Mouse (Mus musculus): Measurements from ENCODE around the gene Tstd2. TPM values are rescaled to one million over a fixed set of nuclear protein-coding genes. Genes with fewer than 3 reads are reported as not detected.

Tstd2 gene
- polyA plus RNA-seq, 1 experiment from 2014 or later: 39.3 TPM

GRCm38 (mm10) chr4:46065695-46066340 lies 72.7 kb downstream of the Tstd2 start:
- Histone ChIP-seq H3K4me3 (ENCODE audit: low read depth, low read length) (no peak overlapping the region), H3K4me1 (replicated peaks; ENCODE audit: control insufficient read depth, insufficient read depth, low read length) (0 out of 2 replicates have a peak, but pooled peaks cover 2% of the 10 kb centered on the region), H3K9me3 (ENCODE audit: control insufficient read depth, low read length) (no peaks in the 10 kb centered on the region), H3K27ac (ENCODE audit: low read depth, low read length) (no peak overlapping the region), H3K27me3 (ENCODE audit: control insufficient read depth, insufficient read depth, low read length) (no peaks in the 10 kb centered on the region), H3K36me3 (ENCODE audit: control insufficient read depth, insufficient read depth, low read length) (no peaks in the 10 kb centered on the region), H3K4me2 (replicated peaks; ENCODE audit: low read depth, low read length) (no peak overlapping the region), H3K9ac (ENCODE audit: low read depth, low read length) (no peak overlapping the region)
- DNase-seq (ENCODE audit: low spot score) (no peak), ATAC-seq (ENCODE audit: low FRiP score) (no peak)
- 80% methylated on average over 8 of the region's 8 CpGs for WGBS

GRCm38 (mm10) chr4:46064961-46065360 lies 73.5 kb downstream of the Tstd2 start:
- DNase-seq (ENCODE audit: low spot score) (no peak), ATAC-seq (ENCODE audit: low FRiP score) (no peak)
- no peak overlapping the region for H3K4me2 ChIP-seq (replicated peaks; ENCODE audit: low read depth, low read length)
- no peaks in the 10 kb centered on the region for H3K27me3 ChIP-seq (ENCODE audit: control insufficient read depth, insufficient read depth, low read length)
- no peak overlapping the region for H3K27ac ChIP-seq (ENCODE audit: low read depth, low read length)
- 0 out of 2 replicates have a peak, but pooled peaks cover 2% of the 10 kb centered on the region for H3K4me1 ChIP-seq (replicated peaks; ENCODE audit: control insufficient read depth, insufficient read depth, low read length)
- H3K9me3 ChIP-seq (ENCODE audit: control insufficient read depth, low read length): no peaks in the 10 kb centered on the region
- H3K4me3 ChIP-seq (ENCODE audit: low read depth, low read length): no peak overlapping the region
- no peak overlapping the region for H3K9ac ChIP-seq (ENCODE audit: low read depth, low read length)
- WGBS: 71% methylated on average over 3 of the region's 3 CpGs
- no peaks in the 10 kb centered on the region for H3K36me3 ChIP-seq (ENCODE audit: control insufficient read depth, insufficient read depth, low read length)

Other genes with a start within 250 kb of the Tstd2 start
- gene Ccdc180, start 248.4 kb downstream of the Tstd2 start, polyA plus RNA-seq (2014; fragmentation: Nextera tagmentation; extraction: Ambion mirVana): 0.38 and 0.71 TPM in 2 replicates
- gene Tdrd7, start 173.4 kb downstream of the Tstd2 start, polyA plus RNA-seq (2014; fragmentation: Nextera tagmentation; extraction: Ambion mirVana): 11.7 and 12.1 TPM in 2 replicates
- gene Tmod1, start 99.8 kb downstream of the Tstd2 start, polyA plus RNA-seq (2014; fragmentation: Nextera tagmentation; extraction: Ambion mirVana): 3.6 and 4.9 TPM in 2 replicates
- 124 and 139 TPM in 2 replicates for gene Ncbp1, start 81 bp downstream of the Tstd2 start, polyA plus RNA-seq (2014; fragmentation: Nextera tagmentation; extraction: Ambion mirVana)
- 27.7 and 29.7 TPM in 2 replicates for gene Xpa, start 57.6 kb upstream of the Tstd2 start, polyA plus RNA-seq (2014; fragmentation: Nextera tagmentation; extraction: Ambion mirVana)
- 0.08 and 0.48 TPM in 2 replicates for gene Foxe1, start 204.9 kb upstream of the Tstd2 start, polyA plus RNA-seq (2014; fragmentation: Nextera tagmentation; extraction: Ambion mirVana)